Mouse (Mus musculus) T-helper 17 cell (primary cell): Measurements from ENCODE around the gene Itga6.
"Not testable (repeated sequence)": the region's sequence is repeated elsewhere in the genome, so short reads cannot be mapped to it uniquely, and the experiment has no call there.

Experiments
- in situ Hi-C, 2 experiments: fragments of 300-600 bp; cut with MboI, MseI; formaldehyde crosslinking; loops; 1 replicate in 1 of 2; 2 replicates in 1 of 2; pipeline ENCODE4 v1.15.1; 2025; ENCODE audit warnings: high pct_unique_total_duplicates in 2 of 2

The Itga6 gene

DNA sequence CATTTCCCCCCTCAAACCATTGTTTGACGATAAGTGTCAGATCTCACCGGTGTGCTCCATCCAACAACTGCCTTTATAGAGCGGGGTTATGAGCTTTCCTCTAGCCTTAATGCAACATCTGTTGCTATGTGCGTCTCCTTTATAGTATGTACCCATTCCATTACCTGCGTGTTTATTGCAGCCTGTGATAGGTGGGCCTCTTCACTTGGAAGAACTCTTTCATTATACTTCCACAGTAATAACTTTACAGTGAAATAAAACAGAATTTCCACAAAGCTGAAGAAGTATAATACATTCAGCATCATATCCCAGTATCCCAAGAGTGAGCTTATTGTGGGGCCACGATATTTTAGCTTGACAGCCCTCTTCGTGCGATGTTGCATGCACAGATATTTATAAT, 90.1 kb downstream of the Itga6 start:
- in situ Hi-C loops = no loop called here

GRCm38 (mm10) chr2:71836232-71836631, 90.8 kb downstream of the Itga6 start:
- in situ Hi-C loops = no loop called here

DNA sequence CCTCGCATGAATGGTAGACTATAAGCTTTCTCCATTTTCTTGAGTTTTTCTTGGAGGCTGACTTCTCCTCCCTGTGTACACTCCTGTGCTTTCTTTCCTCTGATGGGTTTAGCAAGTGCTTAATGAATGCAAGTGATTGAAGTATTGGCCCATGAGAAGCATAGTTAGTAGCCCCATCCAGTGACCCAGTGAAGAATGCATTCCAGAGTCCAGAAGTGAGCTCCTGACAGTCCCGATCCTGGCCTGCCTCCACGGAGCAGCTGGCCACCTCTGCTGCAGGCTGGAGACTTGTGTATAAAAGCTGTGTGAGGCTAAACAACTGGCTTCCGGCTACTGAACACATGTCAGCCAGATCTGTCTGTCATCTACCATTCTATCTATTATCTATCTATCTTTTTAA, 91.8 kb downstream of the Itga6 start:
- in situ Hi-C loops = no loop called here

DNA sequence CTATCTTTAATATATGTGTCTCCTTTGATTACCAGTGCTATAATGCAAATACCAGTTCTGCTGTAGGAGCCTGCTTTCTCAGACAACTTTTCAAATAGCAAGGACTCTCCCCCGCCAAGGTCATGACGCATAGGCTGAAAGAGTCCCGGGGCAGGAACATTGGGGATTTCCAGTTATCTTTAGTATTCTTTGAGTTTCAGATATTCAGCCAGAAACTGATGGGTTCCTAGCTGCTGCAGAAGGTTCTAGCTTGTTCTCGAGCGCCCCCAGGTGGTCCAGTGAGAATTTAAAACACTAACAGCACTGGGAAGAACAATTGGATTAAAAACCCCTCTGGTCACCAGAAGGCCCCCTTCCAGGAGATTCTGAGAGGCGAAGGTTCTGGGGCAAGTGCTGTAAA, 92.4 kb downstream of the Itga6 start:
- in situ Hi-C loops = no loop called here

DNA sequence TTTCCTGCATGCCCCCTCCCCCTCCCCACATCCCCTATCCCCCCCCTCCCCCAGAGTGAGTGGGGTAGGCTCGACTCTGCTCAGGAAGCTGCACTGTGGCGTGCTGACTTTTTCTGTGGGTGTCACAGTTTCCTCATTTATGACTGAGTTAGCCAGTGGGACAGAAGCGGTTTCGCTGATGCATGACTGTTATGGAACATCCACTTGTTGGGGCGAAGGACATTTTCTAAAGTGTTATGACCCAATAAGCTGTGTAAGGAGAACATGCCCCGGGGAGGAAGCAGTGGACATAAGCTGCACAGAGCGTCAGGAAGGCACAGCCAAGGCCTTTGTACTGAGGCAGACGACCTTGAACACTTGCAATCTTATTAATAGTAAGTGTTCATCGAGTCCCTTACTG, 97.9 kb downstream of the Itga6 start:
- in situ Hi-C loops = no loop called here

DNA sequence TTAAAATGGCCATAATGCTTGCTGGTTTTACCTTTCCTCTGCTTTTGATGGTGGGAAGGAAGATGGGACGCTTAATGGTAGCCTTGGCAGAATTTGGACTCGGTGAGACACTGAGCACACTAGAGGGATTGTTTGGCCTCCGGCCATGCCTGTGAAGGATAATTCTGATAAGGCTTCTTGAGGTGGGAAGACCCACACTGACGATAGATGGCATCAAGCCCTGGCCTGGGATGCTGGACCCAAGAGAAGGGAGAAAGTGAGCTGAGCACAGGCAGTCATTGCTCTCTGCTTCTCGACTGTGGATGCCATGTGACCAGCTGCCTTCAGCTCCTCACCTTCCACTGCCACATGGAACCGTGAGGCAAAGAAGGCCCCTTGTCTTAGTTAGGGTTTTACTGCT, 99.5 kb downstream of the Itga6 start:
- in situ Hi-C loops = no loop called here

DNA sequence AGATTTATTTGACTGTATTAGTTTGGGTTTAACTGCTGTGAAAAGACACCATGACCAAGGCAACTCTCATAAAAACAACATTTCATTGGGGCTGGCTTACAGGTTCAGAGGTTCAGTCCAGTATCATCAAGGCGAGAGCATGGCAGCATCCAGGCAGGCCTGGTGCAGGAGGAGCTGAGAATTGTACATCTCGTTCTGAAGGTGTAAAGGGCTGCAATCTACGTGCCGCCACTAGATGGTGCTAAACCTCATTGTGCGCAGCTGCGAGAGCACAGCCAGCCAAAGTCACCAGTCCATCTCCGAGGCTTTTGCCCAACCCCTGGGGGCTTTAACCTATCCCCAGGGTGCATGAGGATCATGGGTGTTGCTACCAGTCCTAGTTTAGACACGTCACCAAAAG, 106.7 kb downstream of the Itga6 start:
- in situ Hi-C loops = not testable (repeated sequence)

DNA sequence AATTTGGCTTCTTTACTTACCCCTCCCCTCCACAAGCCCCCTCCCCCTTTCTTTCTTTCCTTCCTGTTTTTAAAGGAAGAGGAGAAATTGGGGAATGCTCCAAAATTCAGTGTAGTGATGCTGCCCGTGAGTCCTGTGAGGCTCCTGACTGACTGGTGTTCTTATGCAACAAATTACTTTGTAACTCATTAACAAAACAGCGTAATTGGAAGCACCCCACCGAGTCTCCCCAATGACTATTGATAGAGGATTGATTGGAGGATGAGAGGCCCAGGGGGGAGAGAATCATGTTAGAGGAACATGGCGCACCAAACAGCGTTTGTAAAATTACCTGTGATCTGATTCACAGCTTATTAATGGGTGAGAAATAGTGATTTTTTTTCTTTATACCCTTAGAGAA, 109.7 kb downstream of the Itga6 start:
- in situ Hi-C loops = no loop called here

GRCm38 (mm10) chr2:71863531-71864173, 118.2 kb downstream of the Itga6 start:
- in situ Hi-C loops = loop anchor here in 1 of 2 experiments (5.0 kb wide), 1 partner anchor 94 kb away; no protein-coding TSS in a partner anchor

- in situ Hi-C loops = no loop called here
Observed at GRCm38 (mm10) chr2:71865022-71865421, 119.6 kb downstream of the Itga6 start.

GRCm38 (mm10) chr2:71865935-71866334, 120.5 kb downstream of the Itga6 start:
- in situ Hi-C loops = no loop called here

DNA sequence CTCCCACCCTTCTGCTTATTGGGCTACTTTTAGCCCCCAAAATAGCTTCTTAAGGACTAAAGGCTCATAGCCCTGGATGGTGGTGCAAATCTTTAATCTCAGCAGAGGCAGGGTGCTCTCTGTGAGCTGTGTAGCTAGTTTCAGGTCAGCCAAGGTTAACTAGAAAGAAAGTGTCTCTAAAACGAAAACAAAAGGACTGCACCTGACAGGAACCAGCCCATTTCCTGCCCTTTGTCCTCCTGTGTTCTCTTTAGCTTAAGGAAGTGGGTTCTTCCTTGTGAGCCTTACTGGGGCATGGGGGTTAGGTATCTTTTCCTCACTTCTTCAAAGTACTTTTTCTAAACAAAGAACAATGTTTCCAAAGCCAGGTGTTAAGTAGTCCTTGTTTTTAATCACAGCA, 121.1 kb downstream of the Itga6 start:
- in situ Hi-C loops = no loop called here

DNA sequence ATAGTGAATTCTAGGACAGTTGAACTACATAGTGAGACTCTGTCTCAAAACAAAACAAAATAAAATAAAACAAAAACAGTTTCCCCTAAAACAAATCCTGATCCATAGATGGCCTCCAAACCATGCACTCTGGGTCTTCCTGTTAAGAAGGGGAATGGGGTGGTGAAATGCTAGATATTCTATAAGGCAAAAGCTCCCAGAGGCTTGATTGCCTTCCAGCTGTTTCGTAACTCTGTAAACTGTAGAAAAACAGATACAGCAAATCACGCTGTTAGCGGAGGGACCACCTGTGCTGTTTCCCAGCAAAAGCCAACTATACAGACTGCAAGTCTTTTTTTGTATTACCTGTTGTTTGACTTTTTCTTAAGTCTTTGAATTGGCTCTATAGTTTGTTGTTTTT, 121.6 kb downstream of the Itga6 start:
- in situ Hi-C loops = no loop called here

DNA sequence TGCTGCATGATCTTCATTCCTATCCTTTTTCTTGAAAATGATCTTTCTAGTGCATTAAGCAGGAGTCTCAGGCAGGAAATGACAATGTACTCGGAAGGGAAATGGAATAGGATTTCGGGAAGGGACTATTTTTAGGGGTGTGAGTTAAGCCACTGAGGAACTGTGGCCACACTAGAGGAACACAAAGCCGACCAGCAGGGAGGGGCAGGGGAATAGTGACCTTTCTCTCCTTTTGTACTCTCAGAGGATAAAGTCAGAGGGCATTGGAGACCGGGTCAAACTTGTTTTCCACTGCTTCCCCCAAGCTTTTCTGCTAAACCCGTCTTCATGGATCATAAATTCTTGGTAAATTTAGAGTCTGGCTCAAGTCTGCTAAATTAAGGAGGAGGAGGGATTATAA, 122.1 kb downstream of the Itga6 start:
- in situ Hi-C loops = no loop called here

GRCm38 (mm10) chr2:71868256-71868655, 122.8 kb downstream of the Itga6 start:
- in situ Hi-C loops = no loop called here

GRCm38 (mm10) chr2:71872141-71872540, 126.7 kb downstream of the Itga6 start:
- in situ Hi-C loops = no loop called here

- in situ Hi-C loops = no loop called here
Observed at GRCm38 (mm10) chr2:71872801-71873443, 127.5 kb downstream of the Itga6 start, which contains the start of gene Pdk1. Pdk1 (plus strand) TSS chr2:71873224.

DNA sequence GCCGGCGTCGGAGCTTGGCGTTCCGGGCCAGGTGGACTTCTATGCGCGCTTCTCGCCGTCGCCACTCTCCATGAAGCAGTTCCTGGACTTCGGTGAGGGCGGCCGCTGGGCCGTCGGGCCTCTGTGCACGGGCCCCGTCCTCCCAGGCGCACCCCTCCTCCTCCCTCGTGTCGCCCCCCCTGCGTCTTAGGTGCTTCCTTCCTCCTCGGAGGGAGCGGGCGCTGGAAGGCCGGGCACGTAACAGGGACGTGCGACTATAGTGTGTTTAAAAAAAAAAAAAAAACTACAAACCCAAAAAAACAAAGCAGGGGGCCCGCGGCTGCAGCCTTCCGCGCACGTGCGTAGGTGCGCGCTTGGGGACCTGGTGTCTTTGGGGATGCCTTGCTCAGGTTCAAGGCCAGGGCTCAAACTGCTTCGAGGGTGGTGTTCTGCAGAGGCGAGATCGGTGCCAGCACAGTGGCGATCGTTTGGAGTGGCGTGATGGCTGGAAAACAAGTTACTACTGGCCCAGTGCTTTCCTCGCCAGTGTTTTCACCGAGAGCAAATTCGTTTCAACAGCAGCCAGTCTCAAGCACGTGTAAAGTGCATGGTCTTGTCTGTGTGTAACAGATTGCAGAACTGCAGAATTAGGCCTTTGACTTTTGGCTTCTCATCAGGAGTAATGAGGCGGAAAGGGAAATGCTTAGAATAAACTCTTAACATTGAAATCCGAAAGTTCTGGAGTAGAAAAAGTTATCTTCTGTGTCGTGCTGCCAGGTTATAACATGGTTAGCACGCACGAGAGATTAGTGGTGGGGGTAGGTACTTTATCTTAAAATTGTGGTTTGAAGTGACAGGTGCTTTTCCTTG, 128.3 kb downstream of the Itga6 start:
- in situ Hi-C loops = no loop called here

DNA sequence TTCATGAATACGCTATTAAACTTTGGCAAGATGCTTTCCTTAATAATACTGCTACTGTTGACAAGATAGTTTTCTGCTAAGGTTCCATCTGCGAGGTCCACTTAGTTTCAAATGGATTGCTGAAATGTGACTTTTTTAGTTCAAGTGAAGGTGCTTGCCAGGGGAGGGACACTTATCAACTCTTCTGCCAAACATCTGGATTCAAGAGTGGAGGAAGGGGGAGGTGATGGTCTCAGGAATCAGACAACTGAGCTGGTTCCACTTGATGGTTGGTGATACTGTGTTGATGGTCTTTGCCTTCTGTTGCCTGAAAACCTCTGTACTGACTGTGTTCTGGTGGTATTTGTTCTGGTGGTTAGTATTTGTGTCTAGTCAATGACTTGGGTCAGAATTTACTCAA, 129.0 kb downstream of the Itga6 start:
- in situ Hi-C loops = no loop called here

DNA sequence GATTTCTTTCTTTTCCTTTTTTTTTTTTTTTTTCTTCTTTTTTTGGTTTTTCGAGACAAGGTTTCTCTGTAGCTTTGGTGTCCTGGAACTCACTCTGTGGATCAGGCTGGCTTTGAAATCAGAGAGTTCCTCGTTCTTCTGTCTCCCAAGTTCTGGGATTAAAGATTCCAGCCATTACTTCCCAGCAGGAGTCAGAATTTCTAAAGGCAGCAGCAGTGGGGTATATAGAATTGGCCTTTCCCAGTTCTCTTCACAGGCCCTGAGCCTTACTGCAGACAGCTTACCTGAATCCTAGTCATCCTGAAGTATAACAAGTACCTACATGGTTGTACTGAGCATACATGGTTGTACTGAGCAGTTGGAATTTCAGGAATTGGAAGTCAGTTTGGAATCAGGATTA, 129.4 kb downstream of the Itga6 start:
- in situ Hi-C loops = no loop called here

- in situ Hi-C loops = no loop called here
Observed at GRCm38 (mm10) chr2:71877865-71878264, 132.4 kb downstream of the Itga6 start.

DNA sequence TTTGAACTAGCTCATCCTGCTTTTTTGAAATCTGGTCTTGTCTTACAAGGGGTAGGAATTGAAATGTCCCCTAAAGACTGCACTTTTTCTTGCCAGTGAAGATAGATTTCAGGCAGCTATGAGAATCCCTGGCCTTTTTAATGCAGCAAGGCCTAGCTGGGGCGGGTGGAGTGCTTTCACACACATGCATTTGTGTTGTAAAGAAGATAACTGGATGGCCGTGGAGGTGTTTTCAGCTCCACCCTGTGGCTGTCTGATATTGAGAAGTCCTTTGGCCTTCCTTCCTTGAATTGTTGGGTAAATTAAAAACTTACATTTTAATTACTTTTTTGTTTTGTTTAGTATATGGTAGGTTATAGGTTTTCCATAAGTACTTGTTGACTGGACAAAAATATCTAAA, 133.0 kb downstream of the Itga6 start:
- in situ Hi-C loops = no loop called here

DNA sequence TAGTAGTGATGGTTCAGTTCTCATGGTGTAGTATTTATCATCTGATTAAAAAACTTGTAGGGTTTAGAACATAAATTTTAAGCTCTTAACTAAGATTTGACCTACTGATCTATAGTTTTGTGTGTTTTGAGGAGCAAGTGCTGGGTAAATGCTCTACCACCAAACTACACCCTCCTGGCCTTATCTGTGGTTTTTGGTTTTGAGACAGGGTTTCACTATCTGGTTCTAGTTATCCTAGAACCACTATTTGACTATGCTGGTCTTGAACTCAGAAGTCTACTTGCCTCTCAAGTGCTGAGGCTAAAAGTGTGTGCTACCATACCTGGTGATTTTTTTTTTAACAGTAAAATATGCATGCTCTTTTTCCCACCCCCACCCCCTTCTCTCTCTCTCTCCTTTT, 133.5 kb downstream of the Itga6 start:
- in situ Hi-C loops = no loop called here
